Mouse (Mus musculus): ENCODE data around the gene Acr.

- TF ChIP-seq CTCF (IDR thresholded peaks at IDR 0.05; ENCODE audit: extremely low read depth, insufficient read depth, insufficient read length, insufficient replicate concordance) (no peak), POLR2A (IDR thresholded peaks at IDR 0.05; ENCODE audit: low read depth, low read length) (no peak)
These were observed 44.8 kb upstream of the Acr start for GRCm38 (mm10) chr15:89523283-89523832.

Data from spleen, adult 2 months (tissue).